Mouse (Mus musculus): ENCODE measurements around the gene Antxr1. TPM values are rescaled to one million over a fixed set of nuclear protein-coding genes. Genes with fewer than 3 reads are reported as not detected.
A peak's percentile ranks its signal among the peaks of the same experiment; 100 is the strongest.

The Antxr1 gene
- polyA plus RNA-seq, 1 experiment from 2014 or later: 5.9 TPM

GRCm38 (mm10) chr6:87119975-87120374 lies 215.6 kb downstream of the Antxr1 start:
- H3K4me1 ChIP-seq (replicated peaks; ENCODE audit: control insufficient read depth, insufficient read depth): no peaks in the 10 kb centered on the region
- H3K4me3 ChIP-seq (ENCODE audit: low read depth, low read length): no peak overlapping the region
- no peaks in the 10 kb centered on the region for H3K27me3 ChIP-seq (ENCODE audit: control insufficient read depth, insufficient read depth, low read length)
- WGBS: 37% methylated on average over 4 of the region's 4 CpGs
- TF ChIP-seq EP300 (optimal IDR thresholded peaks at IDR 0.05): no peak
- TF ChIP-seq CTCF (IDR thresholded peaks at IDR 0.05; ENCODE audit: low read depth): no peak
- DNase-seq (ENCODE audit: low spot score) (peak; percentile 69), ATAC-seq (ENCODE audit: low FRiP score, low TSS enrichment) (peak; percentile 74)
- H3K9me3 ChIP-seq (ENCODE audit: control insufficient read depth, low read length): no peaks in the 10 kb centered on the region
- H3K9ac ChIP-seq (ENCODE audit: low read length): no peak overlapping the region; the same call in 1 of the 2 replicates
- H3K27ac ChIP-seq (replicated peaks): peak overlapping the region; percentile 78
- no peak overlapping the region for H3K4me2 ChIP-seq (replicated peaks; ENCODE audit: low read depth)
- H3K36me3 ChIP-seq (ENCODE audit: control insufficient read depth, insufficient read depth, low read length): no peaks in the 10 kb centered on the region

GRCm38 (mm10) chr6:87119066-87119837 lies 216.4 kb downstream of the Antxr1 start:
- TF ChIP-seq CTCF (IDR thresholded peaks at IDR 0.05; ENCODE audit: low read depth): no peak
- no peak for TF ChIP-seq EP300 (optimal IDR thresholded peaks at IDR 0.05)
- no peaks in the 10 kb centered on the region for H3K9me3 ChIP-seq (ENCODE audit: control insufficient read depth, low read length)
- DNase-seq (ENCODE audit: low spot score): peak; percentile 71
- H3K36me3 ChIP-seq (ENCODE audit: control insufficient read depth, insufficient read depth, low read length): no peaks in the 10 kb centered on the region
- WGBS: 75% methylated on average over 20 of the region's 20 CpGs
- ATAC-seq (ENCODE audit: low FRiP score, low TSS enrichment): peak; percentile 87
- peak overlapping the region; percentile 78 for H3K27ac ChIP-seq (replicated peaks)
- H3K4me2 ChIP-seq (replicated peaks; ENCODE audit: low read depth): no peak overlapping the region
- H3K4me1 ChIP-seq (replicated peaks; ENCODE audit: control insufficient read depth, insufficient read depth): no peaks in the 10 kb centered on the region
- H3K27me3 ChIP-seq (ENCODE audit: control insufficient read depth, insufficient read depth, low read length): no peaks in the 10 kb centered on the region
- no peak overlapping the region for H3K9ac ChIP-seq (ENCODE audit: low read length)
- H3K4me3 ChIP-seq (ENCODE audit: low read depth, low read length): no peak overlapping the region

- WGBS: 80% methylated on average over 7 of the region's 7 CpGs
- H3K4me3 ChIP-seq (ENCODE audit: low read depth, low read length): no peak overlapping the region
- no peak for ATAC-seq (ENCODE audit: low FRiP score, low TSS enrichment)
- H3K4me2 ChIP-seq (replicated peaks; ENCODE audit: low read depth): no peak overlapping the region
- H3K4me1 ChIP-seq (replicated peaks; ENCODE audit: control insufficient read depth, insufficient read depth): no peaks in the 10 kb centered on the region
- TF ChIP-seq EP300 (optimal IDR thresholded peaks at IDR 0.05) (no peak), CTCF (IDR thresholded peaks at IDR 0.05; ENCODE audit: low read depth) (no peak)
- no peak for DNase-seq (ENCODE audit: low spot score)
- H3K27me3 ChIP-seq (ENCODE audit: control insufficient read depth, insufficient read depth, low read length): no peaks in the 10 kb centered on the region
- no peaks in the 10 kb centered on the region for H3K36me3 ChIP-seq (ENCODE audit: control insufficient read depth, insufficient read depth, low read length)
- no peaks in the 10 kb centered on the region for H3K9me3 ChIP-seq (ENCODE audit: control insufficient read depth, low read length)
- no peak overlapping the region for H3K9ac ChIP-seq (ENCODE audit: low read length)
- no peak overlapping the region for H3K27ac ChIP-seq (replicated peaks)
Observed at GRCm38 (mm10) chr6:87116596-87116995, 219.0 kb downstream of the Antxr1 start.

- Histone ChIP-seq H3K4me3 (ENCODE audit: low read depth, low read length) (no peak overlapping the region), H3K9ac (ENCODE audit: low read length) (no peak overlapping the region), H3K4me1 (replicated peaks; ENCODE audit: control insufficient read depth, insufficient read depth) (no peaks in the 10 kb centered on the region), H3K4me2 (replicated peaks; ENCODE audit: low read depth) (no peak overlapping the region), H3K9me3 (ENCODE audit: control insufficient read depth, low read length) (no peaks in the 10 kb centered on the region), H3K27ac (replicated peaks) (no peak overlapping the region), H3K27me3 (ENCODE audit: control insufficient read depth, insufficient read depth, low read length) (no peaks in the 10 kb centered on the region), H3K36me3 (ENCODE audit: control insufficient read depth, insufficient read depth, low read length) (no peaks in the 10 kb centered on the region)
- WGBS: 87% methylated on average over 2 of the region's 2 CpGs
- no peak for ATAC-seq (ENCODE audit: low FRiP score, low TSS enrichment)
- no peak for DNase-seq (ENCODE audit: low spot score)
- TF ChIP-seq EP300 (optimal IDR thresholded peaks at IDR 0.05): no peak
- TF ChIP-seq CTCF (IDR thresholded peaks at IDR 0.05; ENCODE audit: low read depth): no peak
Observed at GRCm38 (mm10) chr6:87115981-87116380, 219.6 kb downstream of the Antxr1 start.

- TF ChIP-seq EP300 (optimal IDR thresholded peaks at IDR 0.05) (no peak), CTCF (IDR thresholded peaks at IDR 0.05; ENCODE audit: low read depth) (no peak)
- 77% methylated on average over 6 of the region's 6 CpGs for WGBS
- H3K27ac ChIP-seq (replicated peaks): no peak overlapping the region
Observed at GRCm38 (mm10) chr6:87112125-87112524, 223.5 kb downstream of the Antxr1 start.

GRCm38 (mm10) chr6:87111493-87111892 lies 224.1 kb downstream of the Antxr1 start:
- H3K27ac ChIP-seq (replicated peaks): no peak overlapping the region
- DNase-seq (ENCODE audit: low spot score) (peak; percentile 13), ATAC-seq (ENCODE audit: low FRiP score, low TSS enrichment) (peak; percentile 24; the same call in 1 of the 2 replicates)

More at GRCm38 (mm10) chr6:87112125-87112524, 223.5 kb downstream of the Antxr1 start:
- Histone ChIP-seq H3K4me2 (replicated peaks; ENCODE audit: low read depth) (no peak overlapping the region), H3K27me3 (ENCODE audit: control insufficient read depth, insufficient read depth, low read length) (no peaks in the 10 kb centered on the region), H3K36me3 (ENCODE audit: control insufficient read depth, insufficient read depth, low read length) (no peaks in the 10 kb centered on the region), H3K4me1 (replicated peaks; ENCODE audit: control insufficient read depth, insufficient read depth) (no peaks in the 10 kb centered on the region), H3K9me3 (ENCODE audit: control insufficient read depth, low read length) (no peaks in the 10 kb centered on the region), H3K4me3 (ENCODE audit: low read depth, low read length) (no peak overlapping the region), H3K9ac (ENCODE audit: low read length) (no peak overlapping the region)
- peak; percentile 11 for DNase-seq (ENCODE audit: low spot score)
- ATAC-seq (ENCODE audit: low FRiP score, low TSS enrichment): peak; percentile 15; the same call in 1 of the 2 replicates

More at GRCm38 (mm10) chr6:87111493-87111892, 224.1 kb downstream of the Antxr1 start:
- Histone ChIP-seq H3K4me1 (replicated peaks; ENCODE audit: control insufficient read depth, insufficient read depth) (no peaks in the 10 kb centered on the region), H3K4me3 (ENCODE audit: low read depth, low read length) (no peak overlapping the region), H3K27me3 (ENCODE audit: control insufficient read depth, insufficient read depth, low read length) (no peaks in the 10 kb centered on the region), H3K9ac (ENCODE audit: low read length) (no peak overlapping the region), H3K4me2 (replicated peaks; ENCODE audit: low read depth) (no peak overlapping the region), H3K36me3 (ENCODE audit: control insufficient read depth, insufficient read depth, low read length) (no peaks in the 10 kb centered on the region), H3K9me3 (ENCODE audit: control insufficient read depth, low read length) (no peaks in the 10 kb centered on the region)
- 90% methylated on average over 1 of the region's 1 CpGs for WGBS
- no peak for TF ChIP-seq EP300 (optimal IDR thresholded peaks at IDR 0.05)
- TF ChIP-seq CTCF (IDR thresholded peaks at IDR 0.05; ENCODE audit: low read depth): no peak

All from stomach, postnatal 0 days (tissue).